ENCODE assay signal across 27 mouse cellular contexts in genomic region chrX:139652226-139652625, GRCm38 (mm10). TPM values are rescaled to one million over a fixed set of nuclear protein-coding genes. Genes with fewer than 3 reads are reported as not detected.
DNase-seq lines count a peak whose midpoint lies in the region; ATAC-seq and TF ChIP-seq lines count a peak whose summit lies in the region.
"Had no signal": no experiment of that assay in that cellular context is flagged by ENCODE, and none has a peak within 500 bp of the region (broad histone marks: within the 10 kb centered on the region; RNA-seq: fewer than 3 reads in every experiment).

No protein-coding gene starts in this region.

- ATAC-seq in liver, postnatal 0 days: no peak
- ATAC-seq in intestine, embryonic 16.5 days: peak; percentile 94
- ATAC-seq: forebrain, embryonic 16.5 days; hindbrain, embryonic 16.5 days; midbrain, embryonic 15.5 days; Patski had no signal

- no peak overlapping the region for H3K9ac ChIP-seq in liver, adult 2 months (ENCODE audit: low read depth, low read length)
- H3K9ac ChIP-seq in liver, postnatal 0 days (replicated peaks): no peak overlapping the region
- H3K9ac ChIP-seq in intestine, embryonic 16.5 days (ENCODE audit: low read depth, low read length): no peak overlapping the region
- H3K9ac ChIP-seq: heart, embryonic 12.5 days; midbrain, embryonic 15.5 days; neural tube, embryonic 13.5 days had no signal

- WGBS in liver, adult 2 months: 35% methylated on average over 5 of the region's 5 CpGs
- 72% methylated on average over 5 of the region's 5 CpGs for WGBS in liver, postnatal 0 days (ENCODE audit: insufficient replicate concordance)
- WGBS in intestine, embryonic 16.5 days: 50% methylated on average over 5 of the region's 5 CpGs

- no peak overlapping the region for H3K4me2 ChIP-seq in liver, postnatal 0 days (ENCODE audit: low read depth, low read length)
- H3K4me2 ChIP-seq in intestine, embryonic 16.5 days (ENCODE audit: low read depth, low read length): no peak overlapping the region
- H3K4me2 ChIP-seq: heart, embryonic 12.5 days; liver, embryonic 11.5 days; midbrain, embryonic 15.5 days; neural tube, embryonic 13.5 days had no signal

- no peak overlapping the region for H3K27ac ChIP-seq in liver, adult 2 months (replicated peaks; ENCODE audit: insufficient read depth, low read depth, low read length)
- no peak overlapping the region for H3K27ac ChIP-seq in liver, postnatal 0 days (ENCODE audit: low read depth)
- H3K27ac ChIP-seq in intestine, embryonic 16.5 days (ENCODE audit: low read length): no peak overlapping the region
- H3K27ac ChIP-seq: embryonic facial prominence, embryonic 10.5 days; hindbrain, embryonic 10.5 days; midbrain, embryonic 15.5 days; neural tube, embryonic 13.5 days had no signal

- no peaks in the 10 kb centered on the region for H3K27me3 ChIP-seq in liver, adult 2 months (ENCODE audit: control insufficient read depth, insufficient read depth, low read length)
- no peaks in the 10 kb centered on the region for H3K27me3 ChIP-seq in liver, postnatal 0 days (ENCODE audit: insufficient read depth, low read length)
- no peaks in the 10 kb centered on the region for H3K27me3 ChIP-seq in intestine, embryonic 16.5 days (replicated peaks; ENCODE audit: control insufficient read depth, insufficient read depth, low read length)
- H3K27me3 ChIP-seq: CH12.LX; heart, embryonic 12.5 days; midbrain, embryonic 15.5 days had no signal

- peak; percentile 69 for DNase-seq in liver, adult 2 months (ENCODE audit: extremely low read depth, low read depth, low spot score)
- DNase-seq in liver, postnatal 0 days: no peak
- DNase-seq in kidney, postnatal 10 days: peak; percentile 18
- peak; percentile 4 for DNase-seq in yolk sac, embryonic 10.5 days (ENCODE audit: low spot score)
- DNase-seq in heart, adult 8-10 months (ENCODE audit: low spot score): no peak
- no peak for DNase-seq in embryo, embryonic 10 days (ENCODE audit: low spot score)
- DNase-seq: adrenal gland, postnatal 36 days; cerebellum, adult 9-10 months; gastrocnemius, postnatal 14 days; heart, adult 11 months; heart, postnatal 10 days; lung, adult 18-20 months; lung, postnatal 4 days; right cerebral cortex, postnatal 4 days had no signal

- no peak for TF ChIP-seq CTCF in liver, adult 2 months (IDR thresholded peaks at IDR 0.05; ENCODE audit: low read depth, low read length)
- no peak for TF ChIP-seq CTCF in liver, postnatal 0 days (IDR thresholded peaks at IDR 0.05; ENCODE audit: low read depth)

- H3K4me3 ChIP-seq in liver, adult 2 months (ENCODE audit: insufficient read depth, low read depth, low read length): no peak overlapping the region
- no peak overlapping the region for H3K4me3 ChIP-seq in liver, postnatal 0 days (ENCODE audit: low read depth, low read length)
- no peak overlapping the region for H3K4me3 ChIP-seq in intestine, embryonic 16.5 days (ENCODE audit: low read length)
- H3K4me3 ChIP-seq: embryonic facial prominence, embryonic 10.5 days; heart, embryonic 12.5 days; hindbrain, embryonic 10.5 days; midbrain, embryonic 15.5 days; myocyte; neural tube, embryonic 13.5 days had no signal

- no peaks in the 10 kb centered on the region for H3K4me1 ChIP-seq in liver, adult 2 months (ENCODE audit: control insufficient read depth, insufficient read depth, low read length)
- 0 out of 2 replicates have a peak, but pooled peaks cover 3% of the 10 kb centered on the region for H3K4me1 ChIP-seq in liver, postnatal 0 days (ENCODE audit: insufficient read depth)
- H3K4me1 ChIP-seq in intestine, embryonic 16.5 days (ENCODE audit: control insufficient read depth, insufficient read depth, low read length): no peaks in the 10 kb centered on the region
- H3K4me1 ChIP-seq: embryonic facial prominence, embryonic 10.5 days; hindbrain, embryonic 10.5 days; midbrain, embryonic 15.5 days; neural tube, embryonic 13.5 days had no signal

- H3K9me3 ChIP-seq in liver, postnatal 0 days (ENCODE audit: low read length): no peaks in the 10 kb centered on the region
- H3K9me3 ChIP-seq in intestine, embryonic 16.5 days (ENCODE audit: control insufficient read depth, low read length): no peaks in the 10 kb centered on the region
- H3K9me3 ChIP-seq: embryonic facial prominence, embryonic 10.5 days; G1E; heart, embryonic 12.5 days; hindbrain, embryonic 10.5 days; midbrain, embryonic 15.5 days; neural tube, embryonic 13.5 days had no signal

- TF ChIP-seq EP300 in liver, postnatal 0 days (IDR thresholded peaks at IDR 0.05; ENCODE audit: low read depth): no peak

- H3K79me2 ChIP-seq in liver, adult 2 months (ENCODE audit: control insufficient read depth, insufficient read depth, low read length): no peaks in the 10 kb centered on the region

- no peaks in the 10 kb centered on the region for H3K36me3 ChIP-seq in liver, adult 2 months (ENCODE audit: control insufficient read depth, insufficient read depth, low read length)
- no peaks in the 10 kb centered on the region for H3K36me3 ChIP-seq in liver, postnatal 0 days (replicated peaks; ENCODE audit: insufficient read depth, low read length)
- no peaks in the 10 kb centered on the region for H3K36me3 ChIP-seq in intestine, embryonic 16.5 days (ENCODE audit: control insufficient read depth, insufficient read depth, low read length)
- H3K36me3 ChIP-seq: embryonic facial prominence, embryonic 10.5 days; heart, embryonic 12.5 days; hindbrain, embryonic 10.5 days; midbrain, embryonic 15.5 days; neural tube, embryonic 13.5 days had no signal

- TF ChIP-seq POLR2A in liver, adult 2 months (IDR thresholded peaks at IDR 0.05; ENCODE audit: extremely low read depth, insufficient read depth, low read length): no peak

RNA-seq across cellular contexts. Expression of gene Tbc1d8b, which starts 32.6 kb away (rescaled TPM):
- 15.0 and 16.1 TPM in 2 replicates for total RNA-seq in liver, adult 2 months (2014; rRNA removed)
- 1.2 and 1.6 TPM in 2 replicates for polyA plus RNA-seq in liver, adult 2 months (2012; rRNA removed)
- 0.81 and 0.93 TPM in 2 replicates for polyA plus RNA-seq in liver, postnatal 0 days (2015; fragmentation: Nextera tagmentation; extraction: Ambion mirVana)
- polyA plus RNA-seq in intestine, embryonic 16.5 days (2015; fragmentation: Nextera tagmentation; extraction: Ambion mirVana): 2.6 and 2.8 TPM in 2 replicates
- 1 to 10 TPM; 5.3 to 6.1 (median 5.6) TPM for total RNA-seq in heart, adult 8-10 months (2022)

Comparison
In these comparisons a context has a peak if more than half of its experiments do, and no peak if none do; other contexts are left out.
1. DNase-seq: peak in liver, adult 2 months (single experiment), kidney, postnatal 10 days (single experiment) and yolk sac, embryonic 10.5 days (single experiment); none in liver, postnatal 0 days (single experiment), heart, adult 8-10 months (single experiment) and embryo, embryonic 10 days (single experiment).